Mouse (Mus musculus) liver, embryonic 16.5 days (tissue): ENCODE data around the gene Cmtm4. TPM values are rescaled to one million over a fixed set of nuclear protein-coding genes. Genes with fewer than 3 reads are reported as not detected.

Experiments
- polyA plus RNA-seq: library from polyadenylated mRNA; unstranded; fragments of >200 nt; fragmentation: Nextera tagmentation; extraction: Ambion mirVana; gene quantifications from 2 replicates; pipeline ENCODE4 v1.2.1, GENCODE M21; 2015

Gene Cmtm4
- polyA plus RNA-seq, 1 experiment from 2014 or later: 0.45 TPM

Other genes with a start within 250 kb of the Cmtm4 start
- gene Bean1, start 225.4 kb downstream of the Cmtm4 start, polyA plus RNA-seq: 0.05 TPM in 1 of 2 replicates, not detected in the other
- 5.9 and 6.3 TPM in 2 replicates for gene Tk2, start 147.2 kb downstream of the Cmtm4 start, polyA plus RNA-seq
- gene Cklf, start 144.9 kb downstream of the Cmtm4 start, polyA plus RNA-seq: 16.4 and 16.7 TPM in 2 replicates
- not detected in 2 replicates for gene Cmtm2a, start 102.6 kb downstream of the Cmtm4 start, polyA plus RNA-seq
- not detected in 2 replicates for gene Gm45711, start 85.7 kb downstream of the Cmtm4 start, polyA plus RNA-seq
- not detected in 2 replicates for gene Cmtm1, start 85.7 kb downstream of the Cmtm4 start, polyA plus RNA-seq
- gene Gm11020, start 74.2 kb downstream of the Cmtm4 start, polyA plus RNA-seq: not detected in 2 replicates
- gene Cmtm2b, start 73.6 kb downstream of the Cmtm4 start, polyA plus RNA-seq: not detected in 2 replicates
- 17.6 and 18.9 TPM in 2 replicates for gene Cmtm3, start 56.4 kb downstream of the Cmtm4 start, polyA plus RNA-seq
- gene Dync1li2, start 47.2 kb upstream of the Cmtm4 start, polyA plus RNA-seq: 11.3 and 11.8 TPM in 2 replicates
- 0.02 and 0.08 TPM in 2 replicates for gene Terb1, start 114.1 kb upstream of the Cmtm4 start, polyA plus RNA-seq
- 23.0 and 28.5 TPM in 2 replicates for gene Nae1, start 138.8 kb upstream of the Cmtm4 start, polyA plus RNA-seq
- gene Car7, start 138.9 kb upstream of the Cmtm4 start, polyA plus RNA-seq: 2.0 and 3.4 TPM in 2 replicates
- gene Pdp2, start 195.6 kb upstream of the Cmtm4 start, polyA plus RNA-seq: 3.4 and 3.9 TPM in 2 replicates
- 0.24 and 0.32 TPM in 2 replicates for gene Cdh16, start 228.6 kb upstream of the Cmtm4 start, polyA plus RNA-seq
- 0.78 and 1.3 TPM in 2 replicates for gene Rrad, start 235.5 kb upstream of the Cmtm4 start, polyA plus RNA-seq
- gene Ciao2b, start 246.2 kb upstream of the Cmtm4 start, polyA plus RNA-seq: 38.0 and 42.8 TPM in 2 replicates